Mouse (Mus musculus): Measurements from ENCODE around the gene Ubap1l.
"Not testable (repeated sequence)": the region's sequence is repeated elsewhere in the genome, so short reads cannot be mapped to it uniquely, and the experiment has no call there.

The Ubap1l gene

GRCm38 (mm10) chr9:65360641-65361448, at the start of gene Ubap1l:
Ubap1l (plus strand) TSS chr9:65361041.
- CTCF ChIA-PET, result no interaction called here

GRCm38 (mm10) chr9:65312669-65313357, 48.0 kb upstream of the Ubap1l start:
- CTCF ChIA-PET, result interaction anchor here (0.6 to 0.8 kb wide), 4 partner anchors 178 to 986 kb away, joined by 3 to 5 read pairs (median 3); no protein-coding TSS in a partner anchor

DNA sequence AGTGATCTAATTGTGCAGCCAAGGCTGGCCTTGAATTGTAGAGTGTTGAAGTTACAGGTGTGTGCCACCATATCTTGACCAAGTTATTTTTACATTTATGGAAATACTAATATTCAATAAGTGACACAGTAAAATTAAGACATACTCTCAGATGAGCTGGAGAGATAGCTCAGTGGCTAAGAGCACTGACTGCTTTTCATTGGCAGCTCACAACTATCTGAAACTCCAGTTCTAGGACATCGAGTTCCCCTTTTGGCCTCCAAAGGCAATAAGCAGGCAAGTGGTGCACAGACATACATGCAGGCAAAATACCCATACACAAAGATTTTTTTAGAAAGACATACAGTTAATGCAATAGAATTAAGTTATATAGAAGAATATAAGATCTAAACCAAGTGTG, 47.0 kb upstream of the Ubap1l start:
- CTCF ChIA-PET, result no interaction called here

DNA sequence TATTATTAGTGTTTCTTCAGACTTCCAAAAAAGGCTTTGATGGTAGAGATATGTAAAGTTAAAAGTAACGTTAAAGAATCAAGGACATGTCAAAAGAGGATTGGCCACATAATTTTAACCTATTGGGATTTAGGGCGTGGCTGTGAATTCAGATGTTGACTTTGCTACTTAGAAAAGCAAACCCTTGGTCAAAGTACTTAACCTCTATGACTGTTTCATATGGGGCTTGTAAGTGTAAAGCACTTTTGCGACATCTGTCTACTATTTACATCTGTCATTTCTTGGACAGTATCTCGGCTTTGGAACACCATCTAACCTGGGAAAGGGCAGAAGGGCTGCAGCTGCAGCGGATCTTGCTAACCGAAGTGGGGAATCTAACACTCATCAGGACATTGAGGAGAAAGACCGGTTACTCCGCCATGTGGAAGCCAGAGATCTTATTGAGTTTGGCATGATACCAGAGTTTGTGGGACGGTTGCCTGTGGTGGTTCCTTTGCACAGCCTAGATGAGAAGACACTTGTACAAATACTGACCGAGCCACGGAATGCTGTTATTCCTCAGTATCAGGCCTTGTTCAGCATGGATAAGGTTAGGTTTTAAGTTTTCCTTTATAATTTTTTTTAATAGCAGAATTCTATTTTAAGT, 38.5 kb upstream of the Ubap1l start:
- CTCF ChIA-PET, result no interaction called here

GRCm38 (mm10) chr9:65325971-65326370, 34.9 kb upstream of the Ubap1l start:
- CTCF ChIA-PET, result no interaction called here

DNA sequence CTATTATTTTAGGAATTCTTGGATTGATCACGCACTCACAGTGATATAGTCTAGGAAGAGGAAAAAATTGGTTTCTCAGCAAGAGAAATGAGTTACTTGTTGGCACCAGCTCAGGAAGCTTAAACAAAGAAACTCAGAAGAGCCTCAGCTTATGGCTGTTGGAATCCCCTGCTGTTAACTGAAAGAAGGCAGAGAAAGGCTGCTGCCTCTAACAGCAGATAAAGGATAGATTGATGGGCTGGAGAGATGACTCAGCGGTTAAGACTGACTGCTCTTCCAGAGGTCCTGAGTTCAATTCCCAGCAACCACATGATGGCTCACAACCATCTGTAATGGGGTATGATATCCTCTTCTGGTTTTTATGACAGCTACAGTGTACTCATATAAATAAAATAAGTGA, 33.5 kb upstream of the Ubap1l start:
- CTCF ChIA-PET, result no interaction called here

- CTCF ChIA-PET, result no interaction called here
Observed at GRCm38 (mm10) chr9:65333958-65334357, 26.9 kb upstream of the Ubap1l start.

- CTCF ChIA-PET, result interaction anchor here (0.6 kb wide), 1 partner anchor 43 kb away, joined by 5 read pairs; no protein-coding TSS in a partner anchor
Observed at GRCm38 (mm10) chr9:65339146-65339545, 21.7 kb upstream of the Ubap1l start.

- CTCF ChIA-PET, result no interaction called here
Observed at GRCm38 (mm10) chr9:65340414-65340813, 20.4 kb upstream of the Ubap1l start.

GRCm38 (mm10) chr9:65345439-65345838, 15.4 kb upstream of the Ubap1l start:
- CTCF ChIA-PET, result not testable (repeated sequence)

DNA sequence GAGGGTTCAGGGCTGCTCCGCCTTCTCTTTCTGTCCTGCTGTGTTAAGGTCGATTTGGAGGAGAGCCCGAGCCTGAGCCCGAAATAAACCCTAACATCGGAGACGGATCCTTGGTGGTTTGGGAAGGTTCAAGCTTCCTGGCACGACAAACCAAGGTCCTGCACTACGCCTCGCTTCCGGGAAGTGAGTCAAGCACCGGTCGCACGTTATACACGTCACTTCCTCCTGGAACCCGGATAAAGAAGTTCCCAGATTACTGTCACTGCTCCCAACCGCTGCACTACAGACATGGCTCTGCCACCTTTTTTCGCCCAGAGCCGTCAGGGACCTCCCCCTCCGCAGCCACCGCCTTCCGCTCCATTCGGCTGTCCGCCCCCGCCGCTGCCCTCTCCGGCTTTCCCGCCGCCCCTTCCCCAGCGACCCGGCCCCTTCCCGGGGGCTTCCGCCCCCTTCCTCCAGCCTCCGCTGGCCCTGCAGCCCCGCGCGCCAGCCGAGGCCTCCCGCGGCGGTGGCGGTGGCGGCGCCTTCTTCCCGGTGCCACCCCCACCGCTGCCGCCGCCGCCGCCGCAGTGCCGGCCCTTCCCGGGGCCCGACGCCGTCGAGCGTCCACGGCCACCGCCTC, 14.9 kb upstream of the Ubap1l start, which contains the start of gene Pdcd7:
Pdcd7 (plus strand) TSS at position 251 of the 622 bp plus-strand sequence.
- CTCF ChIA-PET, result interaction anchor here (0.6 kb wide), 1 partner anchor 380 kb away, joined by 3 read pairs; no protein-coding TSS in a partner anchor

- CTCF ChIA-PET, result interaction anchor here (0.6 kb wide), 1 partner anchor 380 kb away, joined by 3 read pairs; no protein-coding TSS in a partner anchor
Observed at GRCm38 (mm10) chr9:65346476-65347111, 14.2 kb upstream of the Ubap1l start.

DNA sequence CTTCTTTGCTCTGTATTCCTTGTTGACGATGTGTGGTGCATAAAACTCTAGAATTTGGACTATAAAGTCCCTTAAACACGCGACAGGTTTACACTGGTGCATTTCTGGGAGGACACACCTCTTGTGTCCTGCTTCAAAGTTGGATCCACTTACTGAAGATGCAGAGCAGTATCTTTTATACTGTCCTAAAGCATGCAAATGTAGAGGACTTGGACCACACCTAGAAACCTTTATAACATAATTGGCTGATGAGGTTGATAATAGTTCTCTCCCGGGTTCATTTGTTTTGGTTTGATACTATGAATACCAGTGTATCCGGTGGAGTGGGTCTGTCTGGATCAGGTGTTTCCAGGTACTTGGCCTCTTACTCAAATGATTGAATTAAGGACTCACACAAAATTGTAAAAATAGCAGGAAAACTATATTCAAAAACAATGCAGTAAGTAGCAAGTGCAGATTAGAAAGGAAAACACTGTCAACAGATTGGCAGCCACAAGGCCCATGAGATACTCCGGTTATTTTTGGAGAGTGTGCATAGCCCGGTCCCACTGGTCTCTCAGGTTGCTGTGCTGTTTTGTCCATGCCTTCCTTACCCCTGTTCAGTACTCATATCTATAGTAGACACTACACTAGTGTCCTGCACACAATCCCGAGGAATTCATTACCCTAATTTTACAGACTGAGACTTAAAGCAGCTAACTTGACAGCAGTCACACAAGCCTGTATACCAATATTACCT, 13.6 kb upstream of the Ubap1l start:
- CTCF ChIA-PET, result no interaction called here

DNA sequence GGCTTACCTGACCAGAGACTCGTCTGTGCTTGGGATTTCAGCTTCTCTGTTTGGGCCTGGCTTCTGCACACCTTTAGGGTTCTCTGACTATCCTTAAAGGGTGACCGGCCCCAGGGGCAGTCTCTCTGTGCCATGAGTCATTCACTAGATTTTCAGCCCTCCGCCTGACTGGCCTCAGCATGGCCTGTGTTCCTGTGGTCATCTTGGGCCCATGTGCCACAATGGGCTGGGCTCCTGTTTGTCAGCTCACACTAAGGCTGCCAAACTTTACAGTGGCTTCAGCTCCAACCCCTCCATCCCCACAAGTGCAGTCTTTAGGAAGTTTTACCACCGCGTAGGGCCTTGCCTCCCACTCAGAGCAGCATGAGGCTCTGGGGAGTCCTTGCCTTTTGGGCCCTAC, 7.6 kb upstream of the Ubap1l start:
- CTCF ChIA-PET, result no interaction called here

GRCm38 (mm10) chr9:65356561-65356960, 4.3 kb upstream of the Ubap1l start:
- CTCF ChIA-PET, result no interaction called here

- CTCF ChIA-PET, result no interaction called here
Observed at GRCm38 (mm10) chr9:65356971-65357370, 3.9 kb upstream of the Ubap1l start.

- CTCF ChIA-PET, result no interaction called here
Observed at GRCm38 (mm10) chr9:65358956-65359480, 1.8 kb upstream of the Ubap1l start.

- CTCF ChIA-PET, result no interaction called here
Observed at GRCm38 (mm10) chr9:65363684-65364083, 2.8 kb downstream of the Ubap1l start.

GRCm38 (mm10) chr9:65365721-65366120, 4.9 kb downstream of the Ubap1l start:
- CTCF ChIA-PET, result no interaction called here

DNA sequence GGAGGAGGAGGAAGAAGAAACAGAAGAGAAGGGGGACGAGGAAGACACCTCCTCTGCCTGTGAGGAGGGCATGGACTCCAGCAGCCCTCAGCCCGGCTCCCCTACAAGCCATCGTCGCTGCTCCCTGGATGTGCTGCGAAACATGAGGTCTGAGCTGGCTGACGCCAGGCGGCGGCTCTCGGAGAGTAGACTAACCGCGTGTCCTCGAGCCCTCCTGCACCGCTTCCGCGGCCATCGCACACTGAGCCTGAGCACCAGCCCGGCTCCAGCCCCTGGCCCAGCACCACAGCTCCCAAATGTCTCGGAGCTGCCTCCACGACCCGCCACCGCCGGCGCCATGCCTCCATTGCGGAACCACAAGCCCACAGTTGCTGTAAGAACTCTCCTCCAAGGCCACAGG, 10.9 kb downstream of the Ubap1l start:
- CTCF ChIA-PET, result no interaction called here

DNA sequence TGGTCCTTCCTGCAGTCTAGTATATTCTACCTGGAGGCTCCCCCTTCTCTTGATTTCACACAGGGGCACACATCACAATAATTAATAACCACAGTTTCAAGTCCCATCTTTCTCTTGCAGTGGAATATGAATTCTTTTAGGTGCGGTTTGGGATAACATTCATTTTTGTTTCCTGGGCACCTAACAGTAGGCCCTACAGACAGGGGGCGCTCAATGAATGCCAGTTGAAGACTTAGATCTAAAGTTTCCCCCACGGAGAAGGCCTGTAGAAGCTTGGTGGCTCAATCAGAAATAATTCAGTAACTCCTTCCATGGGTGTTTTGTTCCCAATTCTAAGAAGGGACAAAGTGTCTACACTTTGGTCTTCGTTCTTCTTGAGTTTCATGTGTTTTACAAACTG, 11.6 kb downstream of the Ubap1l start:
- CTCF ChIA-PET, result no interaction called here
